Mouse (Mus musculus): ENCODE data around the gene Itpr3. TPM values are rescaled to one million over a fixed set of nuclear protein-coding genes. Genes with fewer than 3 reads are reported as not detected.

The Itpr3 gene
- polyA plus RNA-seq, 1 experiment from 2014 or later: 0.73 TPM

DNA sequence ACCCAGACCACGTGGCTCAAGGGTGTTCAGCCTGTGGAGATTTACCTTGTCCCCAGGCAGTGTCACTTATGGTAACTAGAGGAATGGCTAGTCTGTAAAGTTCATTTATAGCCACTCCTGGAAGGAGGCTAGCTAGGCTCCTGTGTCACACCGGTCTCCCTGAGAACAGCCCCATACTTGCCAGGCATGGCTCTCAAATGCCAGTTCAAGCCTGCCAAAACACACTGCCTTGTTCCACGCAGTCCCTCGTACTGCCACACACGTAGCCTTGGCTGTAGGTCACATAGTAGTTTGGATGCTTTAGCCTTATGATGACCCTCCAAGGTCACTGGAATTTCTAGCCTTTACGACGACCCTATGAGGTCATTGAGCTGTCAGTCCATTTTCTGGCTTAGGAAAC, 102.1 kb downstream of the Itpr3 start:
- Histone ChIP-seq H3K4me3 (ENCODE audit: low read depth, low read length) (no peak overlapping the region), H3K9me3 (replicated peaks; ENCODE audit: control insufficient read depth, low read length, poor library complexity, severe bottlenecking) (no peaks in the 10 kb centered on the region), H3K4me2 (ENCODE audit: low read length) (no peak overlapping the region), H3K4me1 (ENCODE audit: control insufficient read depth, insufficient read depth, low read length) (no peaks in the 10 kb centered on the region), H3K9ac (ENCODE audit: low read depth, low read length) (no peak overlapping the region), H3K27ac (ENCODE audit: low read length) (no peak overlapping the region), H3K27me3 (ENCODE audit: control insufficient read depth, insufficient read depth, low read depth, low read length) (no peaks in the 10 kb centered on the region; the same call in 1 of the 2 replicates), H3K36me3 (ENCODE audit: control insufficient read depth, insufficient read depth, low read length) (no peaks in the 10 kb centered on the region)
- ATAC-seq: no peak
- WGBS: 86% methylated on average over 7 of the region's 7 CpGs

GRCm38 (mm10) chr17:27160905-27161304, 103.8 kb downstream of the Itpr3 start:
- H3K4me2 ChIP-seq (ENCODE audit: low read length): no peak overlapping the region
- WGBS: 81% methylated on average over 4 of the region's 4 CpGs
- H3K27ac ChIP-seq (ENCODE audit: low read length): no peak overlapping the region
- no peaks in the 10 kb centered on the region for H3K4me1 ChIP-seq (ENCODE audit: control insufficient read depth, insufficient read depth, low read length)
- no peak overlapping the region for H3K9ac ChIP-seq (ENCODE audit: low read depth, low read length)
- H3K36me3 ChIP-seq (ENCODE audit: control insufficient read depth, insufficient read depth, low read length): no peaks in the 10 kb centered on the region
- H3K27me3 ChIP-seq (ENCODE audit: control insufficient read depth, insufficient read depth, low read depth, low read length): no peaks in the 10 kb centered on the region; the same call in 1 of the 2 replicates
- ATAC-seq: no peak
- H3K4me3 ChIP-seq (ENCODE audit: low read depth, low read length): no peak overlapping the region
- H3K9me3 ChIP-seq (replicated peaks; ENCODE audit: control insufficient read depth, low read length, poor library complexity, severe bottlenecking): no peaks in the 10 kb centered on the region

- no peak overlapping the region for H3K9ac ChIP-seq (ENCODE audit: low read depth, low read length)
- no peaks in the 10 kb centered on the region for H3K4me1 ChIP-seq (ENCODE audit: control insufficient read depth, insufficient read depth, low read length)
- no peak overlapping the region for H3K27ac ChIP-seq (ENCODE audit: low read length)
- no peak overlapping the region for H3K4me3 ChIP-seq (ENCODE audit: low read depth, low read length)
- H3K4me2 ChIP-seq (ENCODE audit: low read length): no peak overlapping the region
- 0 out of 2 replicates have a peak, but pooled peaks have one; percentile 25 for ATAC-seq
- no peaks in the 10 kb centered on the region; the same call in 1 of the 2 replicates for H3K27me3 ChIP-seq (ENCODE audit: control insufficient read depth, insufficient read depth, low read depth, low read length)
- WGBS: 70% methylated on average over 8 of the region's 8 CpGs
- no peaks in the 10 kb centered on the region for H3K9me3 ChIP-seq (replicated peaks; ENCODE audit: control insufficient read depth, low read length, poor library complexity, severe bottlenecking)
- H3K36me3 ChIP-seq (ENCODE audit: control insufficient read depth, insufficient read depth, low read length): no peaks in the 10 kb centered on the region
Measured at GRCm38 (mm10) chr17:27165054-27165773, 108.1 kb downstream of the Itpr3 start.

- H3K36me3 ChIP-seq (ENCODE audit: control insufficient read depth, insufficient read depth, low read length): no peaks in the 10 kb centered on the region
- H3K27me3 ChIP-seq (ENCODE audit: control insufficient read depth, insufficient read depth, low read depth, low read length): no peaks in the 10 kb centered on the region
- 75% methylated on average over 6 of the region's 6 CpGs for WGBS
- H3K27ac ChIP-seq (ENCODE audit: low read length): no peak overlapping the region
- H3K4me3 ChIP-seq (ENCODE audit: low read depth, low read length): no peak overlapping the region
- ATAC-seq: no peak
- H3K4me1 ChIP-seq (ENCODE audit: control insufficient read depth, insufficient read depth, low read length): no peaks in the 10 kb centered on the region
- no peak overlapping the region for H3K9ac ChIP-seq (ENCODE audit: low read depth, low read length)
- H3K4me2 ChIP-seq (ENCODE audit: low read length): no peak overlapping the region
- no peaks in the 10 kb centered on the region for H3K9me3 ChIP-seq (replicated peaks; ENCODE audit: control insufficient read depth, low read length, poor library complexity, severe bottlenecking)
Measured at GRCm38 (mm10) chr17:27166901-27167300, 109.8 kb downstream of the Itpr3 start.

GRCm38 (mm10) chr17:27167545-27167944, 110.4 kb downstream of the Itpr3 start, which contains the start of gene Ip6k3:
Ip6k3 (minus strand) TSS chr17:27167795.
- Histone ChIP-seq H3K27me3 (ENCODE audit: control insufficient read depth, insufficient read depth, low read depth, low read length) (no peaks in the 10 kb centered on the region), H3K4me2 (ENCODE audit: low read length) (no peak within 1 kb of the TSS), H3K4me3 (ENCODE audit: low read depth, low read length) (no peak within 1 kb of the TSS), H3K36me3 (ENCODE audit: control insufficient read depth, insufficient read depth, low read length) (no peaks in the 10 kb centered on the region), H3K9me3 (replicated peaks; ENCODE audit: control insufficient read depth, low read length, poor library complexity, severe bottlenecking) (no peaks in the 10 kb centered on the region), H3K9ac (ENCODE audit: low read depth, low read length) (no peak within 1 kb of the TSS), H3K4me1 (ENCODE audit: control insufficient read depth, insufficient read depth, low read length) (no peaks in the 10 kb centered on the region), H3K27ac (ENCODE audit: low read length) (no peak within 1 kb of the TSS)
- ATAC-seq: no peak
- 66% methylated on average over 4 of the region's 4 CpGs for WGBS

- H3K9ac ChIP-seq (ENCODE audit: low read depth, low read length): no peak overlapping the region
- no peak overlapping the region for H3K4me3 ChIP-seq (ENCODE audit: low read depth, low read length)
- no peak for ATAC-seq
- WGBS: 95% methylated on average over 4 of the region's 4 CpGs
- H3K27me3 ChIP-seq (ENCODE audit: control insufficient read depth, insufficient read depth, low read depth, low read length): no peaks in the 10 kb centered on the region
- H3K36me3 ChIP-seq (ENCODE audit: control insufficient read depth, insufficient read depth, low read length): no peaks in the 10 kb centered on the region
- H3K4me2 ChIP-seq (ENCODE audit: low read length): no peak overlapping the region
- H3K27ac ChIP-seq (ENCODE audit: low read length): no peak overlapping the region
- no peaks in the 10 kb centered on the region for H3K4me1 ChIP-seq (ENCODE audit: control insufficient read depth, insufficient read depth, low read length)
- no peaks in the 10 kb centered on the region for H3K9me3 ChIP-seq (replicated peaks; ENCODE audit: control insufficient read depth, low read length, poor library complexity, severe bottlenecking)
Measured at GRCm38 (mm10) chr17:27168569-27168968, 111.5 kb downstream of the Itpr3 start.

GRCm38 (mm10) chr17:27169952-27170695, 113.0 kb downstream of the Itpr3 start:
- no peaks in the 10 kb centered on the region for H3K36me3 ChIP-seq (ENCODE audit: control insufficient read depth, insufficient read depth, low read length)
- WGBS: 70% methylated on average over 11 of the region's 11 CpGs
- H3K27me3 ChIP-seq (ENCODE audit: control insufficient read depth, insufficient read depth, low read depth, low read length): no peaks in the 10 kb centered on the region
- H3K27ac ChIP-seq (ENCODE audit: low read length): no peak overlapping the region
- no peak overlapping the region for H3K9ac ChIP-seq (ENCODE audit: low read depth, low read length)
- no peak for ATAC-seq
- no peak overlapping the region for H3K4me2 ChIP-seq (ENCODE audit: low read length)
- H3K4me3 ChIP-seq (ENCODE audit: low read depth, low read length): no peak overlapping the region
- H3K9me3 ChIP-seq (replicated peaks; ENCODE audit: control insufficient read depth, low read length, poor library complexity, severe bottlenecking): no peaks in the 10 kb centered on the region
- H3K4me1 ChIP-seq (ENCODE audit: control insufficient read depth, insufficient read depth, low read length): peaks cover under 1% of the 10 kb centered on the region; the same call in 1 of the 2 replicates

DNA sequence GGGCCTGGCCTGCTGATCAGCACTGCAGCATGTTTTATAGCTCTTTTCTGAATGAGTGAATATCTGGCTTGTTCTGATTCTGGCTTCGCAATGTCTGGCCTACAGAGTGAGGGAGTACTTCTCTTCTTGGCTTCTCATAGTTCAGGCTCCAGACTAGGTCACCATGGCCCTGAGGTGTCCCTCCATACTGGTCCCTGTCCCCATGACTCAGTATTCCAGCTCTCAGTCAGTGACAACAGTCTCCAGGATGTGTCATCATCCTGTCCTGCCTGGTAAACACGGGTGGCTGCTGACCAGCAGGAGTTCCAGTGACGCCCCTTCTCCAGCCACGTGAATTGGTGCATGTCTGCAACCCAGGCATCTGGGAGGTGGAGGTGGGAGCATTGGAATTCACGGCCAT, 114.0 kb downstream of the Itpr3 start:
- Histone ChIP-seq H3K27ac (ENCODE audit: low read length) (no peak overlapping the region), H3K4me3 (ENCODE audit: low read depth, low read length) (no peak overlapping the region), H3K27me3 (ENCODE audit: control insufficient read depth, insufficient read depth, low read depth, low read length) (no peaks in the 10 kb centered on the region), H3K36me3 (ENCODE audit: control insufficient read depth, insufficient read depth, low read length) (no peaks in the 10 kb centered on the region), H3K4me1 (ENCODE audit: control insufficient read depth, insufficient read depth, low read length) (peaks cover 9% of the 10 kb centered on the region; the same call in 1 of the 2 replicates), H3K9ac (ENCODE audit: low read depth, low read length) (no peak overlapping the region), H3K4me2 (ENCODE audit: low read length) (no peak overlapping the region), H3K9me3 (replicated peaks; ENCODE audit: control insufficient read depth, low read length, poor library complexity, severe bottlenecking) (no peaks in the 10 kb centered on the region)
- 81% methylated on average over 5 of the region's 5 CpGs for WGBS
- ATAC-seq: no peak

Measured in midbrain, embryonic 16.5 days (tissue).